Mouse (Mus musculus): ENCODE measurements around the gene Esrrg.

Esrrg gene

GRCm38 (mm10) chr1:187920156-187920777, 311.7 kb downstream of the Esrrg start:
- no peak for DNase-seq

DNA sequence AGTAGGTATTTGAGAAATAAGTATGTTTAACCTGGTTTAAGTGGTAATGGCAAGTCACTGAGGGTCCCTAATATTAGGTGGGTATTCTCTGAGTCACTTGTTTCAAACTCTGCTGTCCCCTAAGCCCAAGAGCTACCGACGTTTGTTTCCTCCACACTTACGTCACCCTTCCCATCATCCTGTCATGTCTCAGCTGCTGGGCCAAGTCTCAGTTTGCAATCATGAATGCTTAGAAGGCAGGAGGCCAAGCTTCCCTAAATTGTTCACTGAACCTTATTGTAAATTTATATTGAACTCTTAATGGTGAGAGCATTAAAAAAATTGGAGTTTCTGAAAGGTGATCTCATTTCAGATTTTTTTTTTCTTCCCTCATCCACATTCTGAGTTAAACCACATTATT, 322.6 kb downstream of the Esrrg start:
- DNase-seq: no peak

DNA sequence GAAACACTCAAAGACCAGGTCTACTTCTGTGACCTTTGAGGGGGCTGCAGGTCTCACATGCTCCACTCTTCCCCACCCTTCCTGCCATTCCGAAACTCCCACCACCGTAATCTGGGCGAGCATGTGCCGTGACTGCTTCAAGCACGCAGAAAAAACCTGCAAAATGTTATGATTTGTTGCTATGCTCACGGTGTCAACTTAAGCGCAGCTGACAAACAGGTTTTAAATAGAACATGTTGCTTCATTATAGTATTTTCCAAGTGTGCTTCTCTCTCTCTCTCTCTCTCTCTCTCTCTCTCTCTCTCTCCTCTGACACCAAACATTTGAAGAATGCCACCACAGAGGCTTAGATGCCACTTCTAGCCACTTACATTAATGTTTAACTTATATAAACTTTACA, 330.1 kb downstream of the Esrrg start:
- no peak for DNase-seq

GRCm38 (mm10) chr1:187939078-187939477, 330.5 kb downstream of the Esrrg start:
- DNase-seq: no peak

DNA sequence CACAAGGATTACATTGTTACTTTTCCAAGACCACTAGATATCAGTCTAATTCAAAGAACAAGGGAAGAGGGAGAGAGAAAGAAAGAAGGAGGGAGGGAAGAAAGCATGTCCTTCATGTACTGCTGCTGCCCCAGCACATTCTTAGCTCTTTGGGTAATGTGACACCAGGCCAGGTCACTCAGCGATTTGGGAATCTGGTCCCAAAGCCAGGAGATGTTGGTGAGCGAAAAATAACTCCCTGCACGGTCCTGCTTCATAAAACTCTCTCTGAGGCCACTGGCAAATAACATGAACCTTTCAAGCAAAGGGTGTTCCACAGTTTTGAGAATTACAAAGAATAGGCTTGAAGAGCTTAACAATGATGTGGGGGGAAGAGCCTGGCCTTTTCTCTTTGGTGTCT, 342.9 kb downstream of the Esrrg start:
- no peak for DNase-seq

DNA sequence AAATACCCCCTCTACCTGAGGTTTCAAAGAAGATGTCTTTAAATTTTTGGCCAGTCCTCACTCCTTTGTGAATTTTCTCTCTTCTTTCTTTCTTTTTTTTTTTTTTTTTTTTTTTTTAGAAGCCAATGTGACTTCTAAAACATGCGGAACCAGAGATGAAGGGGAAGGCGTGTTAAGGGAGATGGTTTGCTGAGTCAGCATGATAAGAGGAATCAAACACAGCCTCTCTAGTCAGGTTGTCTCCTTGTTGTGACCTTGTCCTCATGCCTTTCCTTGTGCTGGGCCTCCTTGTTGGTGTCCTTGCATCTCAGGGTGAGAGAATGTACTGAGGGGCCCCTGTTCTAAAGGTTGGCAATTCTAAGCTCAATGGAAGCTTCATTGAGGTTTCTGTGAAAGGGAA, 348.1 kb downstream of the Esrrg start:
- DNase-seq: no peak

DNA sequence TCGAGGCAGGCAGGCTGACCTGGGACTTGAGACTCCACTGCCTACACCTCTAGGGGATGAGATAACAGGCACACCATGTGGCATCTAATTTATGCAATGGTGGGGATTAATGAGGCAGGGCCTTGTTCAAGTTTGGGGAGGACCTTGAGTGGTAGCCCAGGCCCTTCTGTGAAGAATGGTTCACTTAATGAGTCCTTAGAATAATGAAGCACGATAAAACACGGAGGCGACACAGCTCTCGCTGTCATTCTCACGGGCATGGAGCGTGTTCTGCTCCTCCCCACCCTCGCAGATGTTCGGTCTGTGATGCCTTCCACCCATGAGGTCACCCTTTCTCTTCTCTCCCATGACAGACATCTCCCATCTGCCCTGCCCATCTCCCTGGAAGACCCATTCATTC, 350.6 kb downstream of the Esrrg start:
- no peak for DNase-seq

GRCm38 (mm10) chr1:187961452-187961851, 352.9 kb downstream of the Esrrg start:
- no peak for DNase-seq

- DNase-seq: no peak
Measured at GRCm38 (mm10) chr1:187964829-187965760, 356.5 kb downstream of the Esrrg start.

DNA sequence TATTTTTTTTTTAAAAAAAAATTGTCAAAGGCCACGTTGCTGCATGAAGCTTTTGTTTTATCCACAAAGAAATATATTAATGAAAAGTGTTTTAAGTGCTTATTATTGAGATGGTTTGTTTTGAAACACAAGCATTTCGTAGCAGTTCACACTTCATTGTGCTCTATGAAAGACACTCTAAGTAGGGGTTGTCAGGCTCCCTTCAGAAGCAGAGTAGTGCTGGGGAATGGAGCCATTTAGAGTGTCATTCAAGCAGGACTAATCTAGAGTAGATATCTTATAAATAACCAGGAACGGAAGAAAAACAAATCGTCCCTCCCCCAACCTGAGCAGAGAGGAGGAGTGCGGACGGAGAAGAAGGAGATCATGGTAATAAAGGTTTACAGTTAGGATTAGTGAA, 357.3 kb downstream of the Esrrg start:
- DNase-seq: no peak

- no peak for DNase-seq
Measured at GRCm38 (mm10) chr1:187968379-187968778, 359.8 kb downstream of the Esrrg start.

DNA sequence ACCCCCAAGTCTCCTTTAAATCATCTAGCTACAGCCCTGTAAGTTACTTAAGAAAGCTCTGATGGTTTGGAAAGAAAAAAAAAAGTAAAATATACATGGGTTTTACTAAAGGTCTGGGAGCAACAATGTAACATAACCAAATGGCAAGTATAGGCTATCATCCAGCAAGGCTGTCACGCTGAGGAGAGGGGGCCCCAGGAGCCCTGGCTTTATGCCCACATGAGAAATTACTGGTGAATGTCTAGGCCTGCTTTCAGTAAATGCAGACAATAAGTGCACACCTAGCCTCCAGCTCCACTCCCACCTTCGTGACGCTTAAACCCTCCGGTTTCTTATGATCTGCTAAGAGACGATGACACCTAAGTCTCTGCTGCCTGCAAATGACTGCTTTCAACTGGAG, 360.9 kb downstream of the Esrrg start:
- DNase-seq: no peak

- DNase-seq: peak; percentile 28 to 35
Measured at GRCm38 (mm10) chr1:187974396-187974795, 365.8 kb downstream of the Esrrg start.

DNA sequence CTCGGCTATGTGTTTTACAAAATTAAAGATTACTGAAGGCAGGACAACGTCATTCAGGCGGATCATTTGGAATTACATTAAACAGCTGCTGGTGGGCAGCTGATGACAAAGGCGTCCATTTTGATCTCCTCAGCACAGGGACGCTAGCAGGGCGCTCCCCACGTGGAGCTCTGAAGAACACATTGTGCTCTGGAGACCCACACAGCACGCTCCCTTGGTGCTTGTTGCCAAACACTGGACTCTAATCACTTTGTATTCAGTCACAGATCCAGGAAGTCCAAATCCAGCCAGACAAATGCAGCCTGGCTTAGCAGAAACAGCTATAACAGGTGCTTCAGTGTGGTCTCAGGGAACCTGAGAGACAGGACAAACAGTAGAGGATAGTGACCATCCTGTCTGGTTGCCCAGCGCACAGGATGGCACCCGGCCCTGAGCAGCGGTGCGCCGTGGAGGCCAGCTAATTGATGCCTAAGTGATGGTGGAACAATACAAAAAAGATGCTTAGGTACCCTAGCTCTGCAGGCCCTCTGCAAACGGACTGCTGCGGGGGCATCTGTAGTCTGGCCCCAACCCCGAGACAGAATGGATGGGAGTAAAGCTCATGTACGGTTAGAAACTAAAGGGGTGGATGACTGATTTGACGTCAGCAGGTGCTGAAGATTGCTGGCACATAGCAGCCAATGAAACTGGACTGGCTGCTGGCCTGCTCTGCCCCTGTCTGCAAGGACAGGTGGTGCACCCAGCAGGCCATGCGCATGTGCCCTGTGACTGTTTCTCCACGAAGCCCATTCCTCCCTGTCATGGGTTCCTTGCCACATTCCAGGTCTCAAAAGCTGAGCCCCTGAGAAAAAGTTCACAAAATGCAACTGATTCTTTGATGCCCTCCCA, 367.1 kb downstream of the Esrrg start:
- peak; percentile 21 to 29 for DNase-seq

DNA sequence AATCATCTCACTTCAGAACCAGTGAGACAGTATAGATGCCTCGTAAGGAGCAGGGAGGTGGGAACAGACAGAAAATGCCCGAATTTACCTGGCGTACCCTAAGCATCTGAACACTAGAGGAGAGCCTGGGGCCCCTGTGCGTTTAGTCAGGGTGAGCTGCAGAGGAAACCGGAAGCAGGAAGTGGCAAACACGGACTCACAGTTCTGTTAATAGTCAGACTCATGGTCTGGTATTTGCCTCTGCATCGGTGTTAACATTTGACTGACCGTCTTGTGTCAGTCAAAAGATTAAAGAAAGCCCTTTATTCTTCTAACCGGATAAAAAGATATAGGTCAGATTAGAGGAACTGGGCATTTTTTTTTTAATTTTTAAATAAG, 367.8 kb downstream of the Esrrg start:
- DNase-seq: no peak

GRCm38 (mm10) chr1:187981028-187981427, 372.4 kb downstream of the Esrrg start:
- no peak for DNase-seq

GRCm38 (mm10) chr1:187983177-187983576, 374.6 kb downstream of the Esrrg start:
- DNase-seq: no peak

- no peak for DNase-seq
Measured at GRCm38 (mm10) chr1:187990161-187990560, 381.6 kb downstream of the Esrrg start.

- DNase-seq: peak; percentile 68 to 71
Measured at GRCm38 (mm10) chr1:187997584-187998338, 389.2 kb downstream of the Esrrg start.

GRCm38 (mm10) chr1:187999121-187999520, 390.5 kb downstream of the Esrrg start:
- DNase-seq: no peak

- DNase-seq: no peak
Measured at GRCm38 (mm10) chr1:188000189-188000588, 391.6 kb downstream of the Esrrg start.

DNA sequence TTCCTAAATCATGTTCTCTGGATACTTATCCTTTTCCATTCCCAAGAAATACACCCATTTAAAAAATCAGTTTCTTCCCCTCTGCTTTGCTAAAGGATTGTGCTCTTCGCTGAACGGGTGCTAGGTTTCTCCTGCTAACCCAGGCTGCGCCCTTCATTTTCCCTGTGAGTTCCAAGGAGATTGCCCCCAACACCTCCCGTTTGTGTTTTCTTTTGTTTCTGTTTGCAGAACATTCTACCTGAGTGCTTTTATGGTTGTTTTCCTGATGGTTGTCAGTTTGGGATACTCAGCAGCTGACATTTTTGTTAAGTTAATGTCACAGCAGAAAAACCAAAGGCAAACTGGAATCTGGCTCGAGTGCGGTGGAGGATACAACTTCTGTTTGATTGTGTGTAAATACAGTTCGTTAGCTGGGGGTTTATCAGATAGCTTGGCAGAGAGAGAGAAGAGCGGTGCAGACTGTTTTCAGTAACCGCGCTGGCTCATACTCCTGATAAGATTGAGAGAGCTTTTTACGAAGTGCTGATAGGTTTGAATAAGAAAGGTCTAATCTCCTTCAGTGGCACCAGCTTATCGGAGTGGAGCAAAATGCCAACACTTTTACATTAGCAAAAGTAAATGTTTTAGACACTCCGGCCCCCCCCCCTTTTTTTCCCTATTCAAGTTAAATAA, 398.4 kb downstream of the Esrrg start:
- no peak for DNase-seq
